Mouse (Mus musculus) C2C12 (cell line): ENCODE measurements around the gene Twist2. TPM values are rescaled to one million over a fixed set of nuclear protein-coding genes. Genes with fewer than 3 reads are reported as not detected.

Experiments used
- H3K27me3 ChIP-seq: one replicate; pipeline ENCODE4 v1.6.1; 2011; ENCODE audit not compliant: control insufficient read depth, insufficient read depth, insufficient read length
- H3K36me3 ChIP-seq: one replicate; pipeline ENCODE4 v1.6.1; 2011; ENCODE audit not compliant: control insufficient read depth, insufficient read depth
- H3K4me3 ChIP-seq: one replicate; pipeline ENCODE4 v1.5.1; 2011; ENCODE audit warnings: mild to moderate bottlenecking, control low read depth; ENCODE audit not compliant: poor library complexity, insufficient read depth, severe bottlenecking
- H3K79me2 ChIP-seq: one replicate; pipeline ENCODE4 v1.6.1; 2011; ENCODE audit not compliant: control insufficient read depth, insufficient read depth
- H3K79me3 ChIP-seq: one replicate; pipeline ENCODE4 v1.6.1; 2011; ENCODE audit warnings: low read depth, control low read depth
- H3ac ChIP-seq: one replicate; pipeline ENCODE3; 2011; ENCODE audit warnings: low read depth; ENCODE audit not compliant: control insufficient read depth, insufficient read length
- CEBPB ChIP-seq: IDR thresholded peaks from one replicate; pipeline ENCODE4 v1.6.1; 2011; ENCODE audit warnings: low read depth, mild to moderate bottlenecking, control low read depth, moderate library complexity
- CTCF ChIP-seq: IDR thresholded peaks from one replicate; pipeline ENCODE4 v1.5.1; 2011; ENCODE audit not compliant: control insufficient read depth, insufficient read depth, insufficient read length
- FOSL1 ChIP-seq: IDR thresholded peaks from one replicate; pipeline ENCODE4 v1.8.0; 2011; ENCODE audit warnings: mild to moderate bottlenecking, low read length; ENCODE audit not compliant: poor library complexity, insufficient read depth, severe bottlenecking
- MAX ChIP-seq: IDR thresholded peaks from one replicate; pipeline ENCODE4 v1.6.1; 2011; ENCODE audit warnings: mild to moderate bottlenecking, control low read depth
- MYOD1 ChIP-seq: IDR thresholded peaks from one replicate; pipeline ENCODE4 v1.6.1; 2011; ENCODE audit warnings: low read depth; ENCODE audit not compliant: control insufficient read depth, insufficient read length
- MYOG ChIP-seq: IDR thresholded peaks from one replicate; pipeline ENCODE4 v1.6.1; 2011; ENCODE audit not compliant: control insufficient read depth, insufficient read length; ENCODE audit errors: extremely low read depth
- USF1 ChIP-seq: IDR thresholded peaks from one replicate; pipeline ENCODE4 v1.6.1; 2011; ENCODE audit warnings: low read depth, mild to moderate bottlenecking, control low read depth, moderate library complexity
- polyA plus RNA-seq: library from polyadenylated mRNA; unstranded; fragments of >200 nt; fragmentation: generic; extraction: Trizol; gene quantifications from one replicate; pipeline ENCODE4 v1.2.1, GENCODE M21; 2012; ENCODE audit warnings: missing spikeins

Twist2 gene
- polyA plus RNA-seq, 1 experiment, result 65.4 TPM

DNA sequence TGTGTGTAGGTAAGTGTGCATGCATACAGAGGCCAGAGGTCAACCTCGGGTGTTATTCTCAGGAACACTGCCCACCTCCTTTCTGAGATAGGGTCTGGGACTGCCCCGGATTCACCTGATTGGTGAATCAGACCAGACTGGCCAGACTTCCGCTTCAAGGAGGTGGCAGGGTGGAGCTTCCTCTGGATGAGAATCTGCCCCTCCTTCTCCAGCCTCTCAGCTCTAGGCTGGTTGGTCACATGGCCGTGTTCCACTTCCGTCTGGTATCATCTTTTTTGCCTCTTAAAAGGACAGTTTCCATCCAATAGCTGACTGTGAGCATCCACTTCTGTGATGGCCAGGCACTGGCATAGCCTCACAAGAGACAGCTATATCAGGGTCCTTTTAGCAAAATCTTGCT, 24.3 kb upstream of the Twist2 start:
- no peaks in the 10 kb centered on the region for H3K36me3 ChIP-seq
- no peak for TF ChIP-seq MYOG
- TF ChIP-seq USF1, result peak; percentile 26

GRCm38 (mm10) chr1:91779819-91780218, 21.4 kb upstream of the Twist2 start:
- H3K79me2 ChIP-seq, result no peaks in the 10 kb centered on the region
- H3K79me3 ChIP-seq, result no peaks in the 10 kb centered on the region
- H3ac ChIP-seq, result no peak overlapping the region
- TF ChIP-seq USF1 (no peak), FOSL1 (no peak), MAX (no peak), CTCF (no peak), CEBPB (no peak), MYOD1 (no peak), MYOG (no peak)
- H3K4me3 ChIP-seq, result no peak overlapping the region
- no peaks in the 10 kb centered on the region for H3K36me3 ChIP-seq
- H3K27me3 ChIP-seq, result no peaks in the 10 kb centered on the region

More for the DNA sequence above, 24.3 kb upstream of the Twist2 start:
- H3K79me3 ChIP-seq, result no peaks in the 10 kb centered on the region
- H3K27me3 ChIP-seq, result peaks cover 6% of the 10 kb centered on the region
- no peak overlapping the region for H3ac ChIP-seq
- no peak overlapping the region for H3K4me3 ChIP-seq
- no peaks in the 10 kb centered on the region for H3K79me2 ChIP-seq

- Histone ChIP-seq H3ac (no peak overlapping the region), H3K79me3 (no peaks in the 10 kb centered on the region), H3K79me2 (no peaks in the 10 kb centered on the region), H3K36me3 (no peaks in the 10 kb centered on the region), H3K27me3 (no peaks in the 10 kb centered on the region), H3K4me3 (no peak overlapping the region)
- TF ChIP-seq CTCF (no peak), CEBPB (no peak), FOSL1 (no peak), USF1 (no peak), MYOD1 (no peak), MAX (no peak), MYOG (no peak)
These were observed 20.1 kb upstream of the Twist2 start for GRCm38 (mm10) chr1:91781182-91781581.

- Histone ChIP-seq H3ac (no peak overlapping the region), H3K27me3 (no peaks in the 10 kb centered on the region), H3K36me3 (no peaks in the 10 kb centered on the region), H3K79me2 (no peaks in the 10 kb centered on the region), H3K4me3 (no peak overlapping the region), H3K79me3 (no peaks in the 10 kb centered on the region)
- TF ChIP-seq MYOD1 (no peak), MAX (no peak), USF1 (no peak), CTCF (no peak), CEBPB (no peak), MYOG (no peak), FOSL1 (no peak)
These were observed 17.1 kb upstream of the Twist2 start for GRCm38 (mm10) chr1:91784162-91784561.

- TF ChIP-seq MYOD1 (no peak), CEBPB (no peak), FOSL1 (no peak), CTCF (no peak), MYOG (no peak), MAX (no peak), USF1 (no peak)
- Histone ChIP-seq H3K36me3 (peaks cover 7% of the 10 kb centered on the region), H3ac (no peak overlapping the region), H3K79me3 (peaks cover 35% of the 10 kb centered on the region), H3K4me3 (no peak overlapping the region), H3K27me3 (no peaks in the 10 kb centered on the region), H3K79me2 (peaks cover 53% of the 10 kb centered on the region)
These were observed 1.9 kb upstream of the Twist2 start for GRCm38 (mm10) chr1:91799323-91799722.

- H3ac ChIP-seq, result peak overlapping the region; percentile 97
These were observed 913 bp upstream of the Twist2 start for GRCm38 (mm10) chr1:91800348-91800747.

More at GRCm38 (mm10) chr1:91800348-91800747, 913 bp upstream of the Twist2 start:
- H3K27me3 ChIP-seq, result no peaks in the 10 kb centered on the region
- H3K79me2 ChIP-seq, result peaks cover 63% of the 10 kb centered on the region
- H3K36me3 ChIP-seq, result peaks cover 14% of the 10 kb centered on the region
- peaks cover 44% of the 10 kb centered on the region for H3K79me3 ChIP-seq
- TF ChIP-seq MYOD1 (no peak), CEBPB (no peak), MYOG (no peak), FOSL1 (no peak), USF1 (no peak), MAX (no peak), CTCF (no peak)
- peak overlapping the region; percentile 81 for H3K4me3 ChIP-seq
